Mouse (Mus musculus) forelimb bud, embryonic 11.5 days (tissue): Measurements from ENCODE around the gene Olfml1.

ENCODE experiments used
- DNase-seq: peaks from one replicate; pipeline ENCODE4 v3.0.0-alpha.2; 2012; ENCODE audit warnings: low read depth, low spot score

The Olfml1 gene

GRCm38 (mm10) chr7:107594857-107595402 lies 27.7 kb downstream of the Olfml1 start, which contains the start of gene Ppfibp2:
TSS of gene Ppfibp2 (plus strand) at chr7:107595207.
- DNase-seq: peak; percentile 83

GRCm38 (mm10) chr7:107595426-107595825 lies 28.2 kb downstream of the Olfml1 start:
- no peak for DNase-seq

GRCm38 (mm10) chr7:107596753-107597152 lies 29.5 kb downstream of the Olfml1 start:
- DNase-seq: no peak

- DNase-seq: no peak
These were observed 30.7 kb downstream of the Olfml1 start for GRCm38 (mm10) chr7:107597956-107598355.

GRCm38 (mm10) chr7:107600651-107601050 lies 33.4 kb downstream of the Olfml1 start:
- DNase-seq: no peak

- no peak for DNase-seq
These were observed 35.3 kb downstream of the Olfml1 start for GRCm38 (mm10) chr7:107602505-107602904.

GRCm38 (mm10) chr7:107602913-107603312 lies 35.7 kb downstream of the Olfml1 start:
- no peak for DNase-seq

- DNase-seq: no peak
These were observed 40.5 kb downstream of the Olfml1 start for GRCm38 (mm10) chr7:107607766-107608165.

GRCm38 (mm10) chr7:107609622-107610255 lies 42.5 kb downstream of the Olfml1 start:
- no peak for DNase-seq

GRCm38 (mm10) chr7:107610880-107611279 lies 43.6 kb downstream of the Olfml1 start:
- no peak for DNase-seq

- DNase-seq: no peak
These were observed 51.1 kb downstream of the Olfml1 start for GRCm38 (mm10) chr7:107618028-107618992.

- DNase-seq: peak; percentile 48
These were observed 52.0 kb downstream of the Olfml1 start for GRCm38 (mm10) chr7:107619225-107619624.

GRCm38 (mm10) chr7:107620137-107620536 lies 52.9 kb downstream of the Olfml1 start:
- DNase-seq: no peak

- no peak for DNase-seq
These were observed 57.2 kb downstream of the Olfml1 start for GRCm38 (mm10) chr7:107624432-107624831.

- DNase-seq: no peak
These were observed 57.8 kb downstream of the Olfml1 start, which contains the start of gene 5330417H12Rik for GRCm38 (mm10) chr7:107625061-107625460. TSS of gene 5330417H12Rik (minus strand) at chr7:107625161.

- DNase-seq: no peak
These were observed 58.5 kb downstream of the Olfml1 start for GRCm38 (mm10) chr7:107625781-107626180.

GRCm38 (mm10) chr7:107628383-107628782 lies 61.1 kb downstream of the Olfml1 start:
- DNase-seq: no peak

GRCm38 (mm10) chr7:107633201-107633600 lies 66.0 kb downstream of the Olfml1 start:
- DNase-seq: no peak

GRCm38 (mm10) chr7:107637398-107637797 lies 70.2 kb downstream of the Olfml1 start:
- no peak for DNase-seq

GRCm38 (mm10) chr7:107638026-107638425 lies 70.8 kb downstream of the Olfml1 start:
- no peak for DNase-seq
